Mouse (Mus musculus): ENCODE measurements at regions not wholly inside any gene's neighbourhood (a gene's known extent, or its start where the extent isn't known, plus 50 kb on each side); places are given as distances from the start of the nearest gene placed in this dataset.

- no peak for DNase-seq (ENCODE audit: low spot score in 2 of 2)
Measured at GRCm38 (mm10) chr3:40058281-40058680, 472.8 kb upstream of the Intu start.

- no peak for DNase-seq (ENCODE audit: low spot score in 2 of 2)
Measured at GRCm38 (mm10) chr3:40058719-40059420, 472.2 kb upstream of the Intu start.

- DNase-seq (ENCODE audit: low spot score in 2 of 2) = no peak
Measured at GRCm38 (mm10) chr3:40070137-40070667, 460.9 kb upstream of the Intu start.

DNA sequence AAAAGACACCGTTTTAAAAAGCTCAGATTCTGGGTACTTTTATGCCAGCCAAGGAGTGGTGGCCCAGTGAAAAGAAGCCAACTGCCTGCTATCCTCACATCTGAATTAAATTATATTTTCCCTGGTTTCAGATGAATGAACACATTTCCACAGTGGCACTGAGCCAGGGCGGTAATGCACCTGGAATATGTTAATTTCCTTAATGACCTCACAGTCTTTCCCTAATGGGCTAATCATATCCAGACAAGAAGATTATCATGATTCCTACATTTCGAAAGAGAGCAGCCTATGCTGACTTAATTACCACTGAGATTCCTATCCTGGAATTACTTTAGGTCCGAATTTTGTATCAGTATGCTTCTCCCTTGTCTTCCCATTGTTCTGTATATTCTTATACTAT lies 454.3 kb upstream of the Intu start:
- DNase-seq (ENCODE audit: low spot score in 2 of 2) = no peak

DNA sequence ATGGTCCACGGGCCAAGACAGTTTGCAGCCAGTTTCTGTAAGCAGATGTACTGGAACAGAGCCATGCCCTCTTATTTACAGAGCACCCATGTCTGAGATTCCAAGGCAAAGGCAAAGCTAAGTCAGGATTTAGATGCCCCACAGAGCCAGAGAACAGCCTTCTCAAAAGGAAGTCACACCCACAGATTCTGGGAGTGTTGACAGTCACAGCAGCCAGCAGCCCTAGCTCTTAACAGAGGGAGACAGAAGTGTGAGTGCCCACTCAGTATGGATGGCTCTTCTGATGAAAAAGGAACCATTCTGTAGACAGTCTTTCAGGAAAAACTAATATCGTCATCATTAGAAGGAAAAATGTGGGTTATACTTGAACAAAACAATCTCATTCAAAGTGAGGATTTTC lies 446.0 kb upstream of the Intu start:
- no peak for DNase-seq (ENCODE audit: low spot score in 2 of 2)

GRCm38 (mm10) chr3:40091773-40092343 lies 439.2 kb upstream of the Intu start:
- DNase-seq (ENCODE audit: low spot score in 2 of 2) = no peak

DNA sequence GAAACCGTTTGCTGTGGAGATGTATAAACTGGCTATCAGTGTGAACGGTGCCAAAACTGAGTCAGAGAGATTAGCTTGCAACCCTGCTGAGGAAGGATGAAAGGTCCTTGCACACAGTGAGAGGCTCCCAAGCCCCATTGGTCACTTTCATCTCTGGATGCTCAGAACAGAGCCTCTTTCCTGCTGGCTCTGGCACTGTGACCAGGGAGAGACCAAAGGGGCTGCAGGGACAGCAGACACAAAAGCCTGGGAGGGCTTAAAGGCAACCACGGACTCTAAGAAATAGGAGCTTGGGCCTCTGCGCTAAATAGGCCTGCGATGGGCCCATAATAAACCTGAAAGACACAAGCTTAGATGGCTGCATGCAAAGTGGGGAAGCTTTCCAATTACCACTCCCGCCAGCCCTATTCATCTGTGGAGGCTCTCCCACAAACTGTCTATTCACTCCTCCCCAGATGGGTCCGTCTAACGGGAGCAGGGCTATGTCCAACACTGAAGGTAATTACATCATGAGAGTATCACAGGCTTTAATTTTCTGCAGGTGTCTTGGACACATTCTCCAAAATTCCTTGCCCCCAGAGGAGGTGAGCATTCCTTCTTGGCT lies 438.2 kb upstream of the Intu start:
- no peak for DNase-seq (ENCODE audit: low spot score in 2 of 2)

DNA sequence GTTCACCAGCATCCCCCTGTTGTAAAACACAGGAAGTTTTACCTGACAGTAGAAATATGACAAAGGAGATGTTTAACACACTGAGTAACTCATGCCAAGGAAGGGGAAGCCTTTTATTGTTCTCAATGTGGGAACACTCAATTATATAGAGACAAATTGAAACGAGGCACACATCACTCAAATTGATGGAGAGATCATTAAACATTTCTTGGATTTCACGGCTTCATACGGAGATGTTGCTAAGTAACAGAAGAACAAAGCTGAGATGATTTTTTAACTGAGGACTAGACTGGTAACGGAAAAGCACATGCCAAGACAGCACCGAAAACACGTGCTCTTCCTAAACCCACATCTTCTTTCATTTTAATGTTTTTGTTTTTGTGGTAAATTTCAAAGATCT lies 437.0 kb upstream of the Intu start:
- DNase-seq (ENCODE audit: low spot score in 2 of 2) = no peak

GRCm38 (mm10) chr3:40094701-40095100 lies 436.4 kb upstream of the Intu start:
- no peak for DNase-seq (ENCODE audit: low spot score in 2 of 2)

DNA sequence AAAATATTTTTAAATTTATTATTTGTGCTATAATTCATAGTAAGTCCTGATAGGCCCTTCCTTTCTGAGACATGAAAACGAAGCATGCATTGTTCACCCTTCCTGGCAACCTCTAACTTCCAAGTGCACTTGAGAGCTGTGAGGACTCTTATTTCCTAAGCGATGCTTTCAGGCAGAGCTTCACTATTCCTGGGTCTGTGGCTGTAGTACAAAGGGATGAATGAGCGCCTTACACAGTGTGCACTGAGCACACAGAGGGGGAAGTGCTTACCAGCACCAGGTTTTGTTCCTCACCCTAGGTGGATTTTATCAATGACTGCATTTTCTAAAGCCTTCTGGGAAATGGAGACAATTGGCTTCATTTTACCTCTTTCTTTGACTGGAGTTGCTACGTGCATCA lies 428.4 kb upstream of the Intu start:
- DNase-seq (ENCODE audit: low spot score in 2 of 2) = no peak

- peak in 1 of 2 experiments; percentile 16 for DNase-seq (ENCODE audit: low spot score in 2 of 2)
Measured at GRCm38 (mm10) chr3:40114811-40115210, 416.3 kb upstream of the Intu start.

DNA sequence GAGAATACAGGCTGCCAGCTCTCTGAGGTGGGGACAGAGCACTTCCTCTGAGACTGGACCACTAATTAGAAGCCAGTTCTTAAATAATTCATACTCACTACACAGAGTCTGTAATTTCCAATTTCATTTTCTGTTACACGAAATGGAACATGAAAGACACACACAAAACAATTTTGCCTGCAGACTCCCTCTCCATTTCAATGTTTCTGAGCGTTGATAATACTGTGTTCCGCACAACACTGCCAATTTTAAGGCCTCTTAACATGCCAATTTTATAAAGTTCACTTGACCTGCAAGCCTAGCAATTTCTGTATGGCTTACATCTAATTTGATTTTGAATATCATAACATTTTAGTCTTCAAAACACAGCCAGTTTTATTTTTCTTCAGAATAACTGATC lies 412.5 kb upstream of the Intu start:
- no peak for DNase-seq (ENCODE audit: low spot score in 2 of 2)

- DNase-seq (ENCODE audit: low spot score in 2 of 2) = no peak
Measured at GRCm38 (mm10) chr3:40119462-40119861, 411.6 kb upstream of the Intu start.

DNA sequence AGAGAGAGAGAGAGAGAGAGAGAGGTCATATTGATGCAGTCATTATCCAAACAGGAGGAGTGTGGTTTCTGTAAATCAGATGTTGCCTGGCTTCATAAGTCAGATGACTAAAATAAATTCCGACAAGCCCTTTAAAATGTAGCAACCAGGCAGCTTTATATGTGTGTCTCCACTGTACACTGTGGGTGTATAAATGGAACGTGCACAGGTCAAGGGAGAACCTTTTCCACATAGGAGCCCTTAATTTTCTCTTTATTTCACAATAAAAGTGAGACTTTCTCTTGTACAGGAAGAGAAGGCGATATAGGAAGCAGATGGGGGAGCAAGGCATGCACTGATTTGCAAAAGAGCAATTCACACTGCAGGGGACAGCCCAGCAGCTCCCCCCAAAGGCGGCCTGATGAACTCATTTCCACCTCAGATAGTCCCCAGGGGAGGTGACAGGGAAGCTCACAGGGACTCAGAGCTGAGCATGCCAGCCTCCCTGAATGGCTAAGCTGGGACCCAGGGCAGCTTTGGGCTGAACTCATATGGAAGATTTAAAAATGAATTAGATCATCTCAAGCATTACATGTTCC lies 410.7 kb upstream of the Intu start:
- peak; percentile 21 to 31 for DNase-seq (ENCODE audit: low spot score in 2 of 2)

- no peak for DNase-seq (ENCODE audit: low spot score in 2 of 2)
Measured at GRCm38 (mm10) chr3:40123558-40124236, 407.4 kb upstream of the Intu start.

GRCm38 (mm10) chr3:40126903-40127302 lies 404.2 kb upstream of the Intu start:
- DNase-seq (ENCODE audit: low spot score in 2 of 2) = no peak

DNA sequence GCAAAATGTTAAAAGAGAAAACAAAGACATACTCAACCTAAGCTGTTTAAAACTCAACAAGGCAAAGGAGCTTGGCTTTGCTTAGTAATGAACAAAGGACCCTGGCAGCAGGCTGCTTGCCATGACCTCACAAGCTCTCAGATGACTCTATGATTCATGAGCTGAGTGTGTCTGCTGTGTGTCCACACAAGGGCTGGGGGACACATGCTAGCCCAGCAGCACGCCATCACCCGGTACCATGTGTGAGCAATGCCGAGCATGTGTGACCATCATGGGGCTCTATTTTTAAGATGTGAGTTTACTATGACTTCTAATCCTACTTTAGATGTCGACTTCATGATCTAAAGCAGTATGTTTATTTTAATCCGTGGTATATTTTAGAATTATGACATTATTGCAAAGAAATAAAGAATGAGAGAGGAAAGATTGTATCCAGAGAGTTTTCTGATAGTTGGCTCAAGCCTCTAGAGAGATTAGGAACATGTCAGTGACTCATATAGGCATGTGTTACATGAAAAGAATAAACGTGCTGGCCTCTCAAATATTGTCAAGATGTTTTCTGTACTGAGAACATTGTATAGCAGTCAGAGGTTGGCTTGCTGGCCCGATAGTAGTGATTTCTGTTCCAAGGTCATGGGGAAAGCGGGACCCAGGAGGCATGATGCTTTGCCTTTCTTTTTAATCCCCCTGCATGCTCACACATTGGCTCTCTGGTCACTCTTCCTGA lies 400.1 kb upstream of the Intu start:
- DNase-seq (ENCODE audit: low spot score in 2 of 2) = no peak

- no peak for DNase-seq (ENCODE audit: low spot score in 2 of 2)
Measured at GRCm38 (mm10) chr3:40138671-40139070, 392.4 kb upstream of the Intu start.

- DNase-seq (ENCODE audit: low spot score in 2 of 2) = no peak
Measured at GRCm38 (mm10) chr3:40142229-40142628, 388.9 kb upstream of the Intu start.

DNA sequence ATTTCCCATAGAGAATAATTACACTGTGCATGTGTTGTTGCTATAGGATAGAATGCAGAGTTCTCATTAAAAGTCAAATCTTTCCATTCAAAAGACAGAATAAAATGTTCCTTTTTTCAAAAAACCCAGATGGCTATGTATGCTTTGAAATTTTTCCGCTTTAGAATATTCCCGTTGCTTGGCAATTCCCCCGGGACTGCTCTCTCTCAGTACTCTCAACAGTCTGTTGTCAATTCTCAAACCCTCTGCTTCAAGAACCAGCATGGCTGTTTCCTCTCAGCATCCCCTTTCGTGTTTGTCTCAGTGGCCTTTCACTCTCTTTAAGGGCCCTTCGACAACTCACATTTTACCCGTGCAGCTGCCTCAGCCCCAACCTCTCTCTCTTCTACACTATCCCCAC lies 372.5 kb upstream of the Intu start:
- DNase-seq (ENCODE audit: low spot score in 2 of 2) = no peak

GRCm38 (mm10) chr3:40159591-40160145 lies 371.4 kb upstream of the Intu start:
- no peak for DNase-seq (ENCODE audit: low spot score in 2 of 2)
